Mouse (Mus musculus) liver, embryonic 14.5 days (tissue): Measurements from ENCODE around the gene Ppa2.

ENCODE experiments used
- CTCF ChIP-seq: IDR thresholded peaks from 2 replicates; pipeline ENCODE4 v1.5.1; 2016; ENCODE audit warnings: antibody characterized with exemption, low read depth, control low read depth
- EP300 ChIP-seq: IDR thresholded peaks from 2 replicates; pipeline ENCODE4 v1.6.1; 2016; ENCODE audit warnings: antibody characterized with exemption, low read depth

DNA sequence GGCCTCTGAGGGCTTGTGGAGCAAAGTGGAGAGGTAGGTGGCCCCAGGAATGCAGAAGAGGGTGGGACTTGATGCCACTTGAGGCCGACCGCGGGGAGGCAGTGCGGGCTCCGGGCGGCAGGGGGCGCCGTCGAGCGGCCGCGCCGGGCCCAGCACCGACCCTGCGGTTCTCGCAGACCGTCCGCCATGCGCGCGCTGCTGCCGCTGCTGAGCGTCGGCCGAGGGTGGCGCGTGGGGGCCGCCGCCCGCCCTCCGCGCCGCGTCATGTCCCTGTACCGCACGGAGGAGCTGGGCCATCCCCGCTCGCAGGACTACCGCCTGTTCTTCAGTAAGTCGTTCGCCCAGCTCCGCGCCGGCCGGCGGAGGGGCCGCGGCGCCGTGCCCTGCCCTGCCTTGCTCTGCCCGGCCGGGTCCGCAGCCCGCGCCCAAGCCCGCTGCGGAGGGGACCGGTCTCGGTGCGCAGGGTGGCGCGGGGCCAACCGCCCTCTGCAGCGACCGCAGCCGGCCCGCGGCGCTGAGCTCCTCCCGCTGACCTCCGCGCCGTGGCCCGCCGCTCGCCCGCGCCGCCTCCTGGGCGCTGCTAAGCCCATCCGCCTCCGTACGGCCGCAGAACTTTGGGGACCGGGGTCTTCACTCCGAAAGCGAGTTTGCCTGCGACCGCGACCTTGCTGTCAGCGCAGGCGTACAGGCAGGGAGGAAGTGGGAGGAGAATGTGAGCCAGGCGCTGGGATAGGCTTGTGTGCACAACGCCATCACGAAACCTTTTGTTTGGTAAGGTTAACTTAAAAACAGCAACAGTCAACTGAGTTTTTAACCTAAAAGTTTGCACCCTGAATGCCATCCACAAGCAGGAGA lies at the start of gene Ppa2:
- TF ChIP-seq CTCF (peak; percentile 61), EP300 (no peak)
